Mouse (Mus musculus): ENCODE results near the gene Agpat3. TPM values are rescaled to one million over a fixed set of nuclear protein-coding genes. Genes with fewer than 3 reads are reported as not detected.
"Not testable (repeated sequence)": the region's sequence is repeated elsewhere in the genome, so short reads cannot be mapped to it uniquely, and the experiment has no call there.

Gene Agpat3
- polyA plus RNA-seq, 1 experiment from 2014 or later = 28.7 TPM

GRCm38 (mm10) chr10:78366195-78366834, 14.0 kb upstream of the Agpat3 start:
- no peak overlapping the region for H3K4me3 ChIP-seq (ENCODE audit: low read depth, low read length)
- H3K36me3 ChIP-seq (ENCODE audit: control insufficient read depth, insufficient read depth, low read length) = no peaks in the 10 kb centered on the region
- H3K9ac ChIP-seq (ENCODE audit: low read depth, low read length) = peak overlapping the region; percentile 20; the same call in 1 of the 2 replicates
- H3K27ac ChIP-seq (ENCODE audit: low read depth, low read length) = peak overlapping the region; percentile 87
- H3K4me1 ChIP-seq (replicated peaks; ENCODE audit: control insufficient read depth, insufficient read depth, low read length) = peaks cover 28% of the 10 kb centered on the region
- 31% methylated on average over 5 of the region's 5 CpGs for WGBS
- H3K27me3 ChIP-seq (replicated peaks; ENCODE audit: control insufficient read depth, insufficient read depth, low read length) = no peaks in the 10 kb centered on the region
- DNase-seq (ENCODE audit: low spot score) (no peak), ATAC-seq (replicated peaks; ENCODE audit: low FRiP score) (peak; percentile 48)
- H3K4me2 ChIP-seq = peak overlapping the region; percentile 49
- no peaks in the 10 kb centered on the region for H3K9me3 ChIP-seq (ENCODE audit: control insufficient read depth, low read length)

GRCm38 (mm10) chr10:78365555-78365954, 13.3 kb upstream of the Agpat3 start:
- H3K27me3 ChIP-seq (replicated peaks; ENCODE audit: control insufficient read depth, insufficient read depth, low read length) = no peaks in the 10 kb centered on the region
- no peak overlapping the region for H3K4me3 ChIP-seq (ENCODE audit: low read depth, low read length)
- H3K4me1 ChIP-seq (replicated peaks; ENCODE audit: control insufficient read depth, insufficient read depth, low read length) = peaks cover 28% of the 10 kb centered on the region
- DNase-seq (ENCODE audit: low spot score) (no peak), ATAC-seq (replicated peaks; ENCODE audit: low FRiP score) (no peak)
- no peaks in the 10 kb centered on the region for H3K9me3 ChIP-seq (ENCODE audit: control insufficient read depth, low read length)
- H3K36me3 ChIP-seq (ENCODE audit: control insufficient read depth, insufficient read depth, low read length) = no peaks in the 10 kb centered on the region
- no peak overlapping the region for H3K4me2 ChIP-seq
- WGBS = 68% methylated on average over 6 of the region's 6 CpGs
- no peak overlapping the region; the same call in 1 of the 2 replicates for H3K27ac ChIP-seq (ENCODE audit: low read depth, low read length)
- no peak overlapping the region for H3K9ac ChIP-seq (ENCODE audit: low read depth, low read length)

- Histone ChIP-seq H3K9me3 (ENCODE audit: control insufficient read depth, low read length) (no peaks in the 10 kb centered on the region), H3K4me2 (no peak overlapping the region), H3K27me3 (replicated peaks; ENCODE audit: control insufficient read depth, insufficient read depth, low read length) (no peaks in the 10 kb centered on the region), H3K36me3 (ENCODE audit: control insufficient read depth, insufficient read depth, low read length) (no peaks in the 10 kb centered on the region), H3K4me3 (ENCODE audit: low read depth, low read length) (no peak overlapping the region), H3K4me1 (replicated peaks; ENCODE audit: control insufficient read depth, insufficient read depth, low read length) (peaks cover 28% of the 10 kb centered on the region), H3K9ac (ENCODE audit: low read depth, low read length) (no peak overlapping the region), H3K27ac (ENCODE audit: low read depth, low read length) (no peak overlapping the region)
- 24% methylated on average over 2 of the region's 2 CpGs for WGBS
- ATAC-seq (replicated peaks; ENCODE audit: low FRiP score) (no peak), DNase-seq (ENCODE audit: low spot score) (no peak)
Observed at GRCm38 (mm10) chr10:78364106-78364505, 11.8 kb upstream of the Agpat3 start.

GRCm38 (mm10) chr10:78363366-78363765, 11.1 kb upstream of the Agpat3 start:
- no peak overlapping the region for H3K9ac ChIP-seq (ENCODE audit: low read depth, low read length)
- H3K27ac ChIP-seq (ENCODE audit: low read depth, low read length) = no peak overlapping the region
- ATAC-seq (replicated peaks; ENCODE audit: low FRiP score) (no peak), DNase-seq (ENCODE audit: low spot score) (no peak)
- H3K4me3 ChIP-seq (ENCODE audit: low read depth, low read length) = no peak overlapping the region
- H3K9me3 ChIP-seq (ENCODE audit: control insufficient read depth, low read length) = no peaks in the 10 kb centered on the region
- 86% methylated on average over 6 of the region's 6 CpGs for WGBS
- no peaks in the 10 kb centered on the region for H3K36me3 ChIP-seq (ENCODE audit: control insufficient read depth, insufficient read depth, low read length)
- no peak overlapping the region for H3K4me2 ChIP-seq
- H3K4me1 ChIP-seq (replicated peaks; ENCODE audit: control insufficient read depth, insufficient read depth, low read length) = peaks cover 23% of the 10 kb centered on the region
- H3K27me3 ChIP-seq (replicated peaks; ENCODE audit: control insufficient read depth, insufficient read depth, low read length) = no peaks in the 10 kb centered on the region

GRCm38 (mm10) chr10:78361951-78362350, 9.7 kb upstream of the Agpat3 start:
- Histone ChIP-seq H3K36me3 (ENCODE audit: control insufficient read depth, insufficient read depth, low read length) (no peaks in the 10 kb centered on the region), H3K4me2 (no peak overlapping the region), H3K9me3 (ENCODE audit: control insufficient read depth, low read length) (no peaks in the 10 kb centered on the region), H3K4me3 (ENCODE audit: low read depth, low read length) (no peak overlapping the region), H3K4me1 (replicated peaks; ENCODE audit: control insufficient read depth, insufficient read depth, low read length) (peaks cover 11% of the 10 kb centered on the region), H3K9ac (ENCODE audit: low read depth, low read length) (no peak overlapping the region), H3K27me3 (replicated peaks; ENCODE audit: control insufficient read depth, insufficient read depth, low read length) (no peaks in the 10 kb centered on the region), H3K27ac (ENCODE audit: low read depth, low read length) (no peak overlapping the region)
- 81% methylated on average over 2 of the region's 2 CpGs for WGBS
- ATAC-seq (replicated peaks; ENCODE audit: low FRiP score) (no peak), DNase-seq (ENCODE audit: low spot score) (no peak)

- no peak overlapping the region for H3K27ac ChIP-seq (ENCODE audit: low read depth, low read length)
- no peak overlapping the region for H3K9ac ChIP-seq (ENCODE audit: low read depth, low read length)
- no peaks in the 10 kb centered on the region for H3K27me3 ChIP-seq (replicated peaks; ENCODE audit: control insufficient read depth, insufficient read depth, low read length)
- no peak for DNase-seq (ENCODE audit: low spot score)
- ATAC-seq (replicated peaks; ENCODE audit: low FRiP score) = no peak
- H3K4me1 ChIP-seq (replicated peaks; ENCODE audit: control insufficient read depth, insufficient read depth, low read length) = no peaks in the 10 kb centered on the region
- H3K36me3 ChIP-seq (ENCODE audit: control insufficient read depth, insufficient read depth, low read length) = no peaks in the 10 kb centered on the region
- no peak overlapping the region for H3K4me3 ChIP-seq (ENCODE audit: low read depth, low read length)
- H3K4me2 ChIP-seq = no peak overlapping the region
- WGBS = 73% methylated on average over 3 of the region's 3 CpGs
- no peaks in the 10 kb centered on the region for H3K9me3 ChIP-seq (ENCODE audit: control insufficient read depth, low read length)
Observed at GRCm38 (mm10) chr10:78360290-78360711, 8.0 kb upstream of the Agpat3 start.

GRCm38 (mm10) chr10:78358999-78359398, 6.7 kb upstream of the Agpat3 start:
- H3K4me1 ChIP-seq (replicated peaks; ENCODE audit: control insufficient read depth, insufficient read depth, low read length); H3K4me3 ChIP-seq (ENCODE audit: low read depth, low read length); H3K36me3 ChIP-seq (ENCODE audit: control insufficient read depth, insufficient read depth, low read length); DNase-seq (ENCODE audit: low spot score); H3K27me3 ChIP-seq (replicated peaks; ENCODE audit: control insufficient read depth, insufficient read depth, low read length); H3K9me3 ChIP-seq (ENCODE audit: control insufficient read depth, low read length); H3K4me2 ChIP-seq; H3K27ac ChIP-seq (ENCODE audit: low read depth, low read length); H3K9ac ChIP-seq (ENCODE audit: low read depth, low read length); ATAC-seq (replicated peaks; ENCODE audit: low FRiP score): not testable (repeated sequence)
- 80% methylated on average over 3 of the region's 3 CpGs for WGBS

- 77% methylated on average over 4 of the region's 4 CpGs for WGBS
- Histone ChIP-seq H3K9me3 (ENCODE audit: control insufficient read depth, low read length) (no peaks in the 10 kb centered on the region), H3K27me3 (replicated peaks; ENCODE audit: control insufficient read depth, insufficient read depth, low read length) (peaks cover 6% of the 10 kb centered on the region), H3K9ac (ENCODE audit: low read depth, low read length) (no peak overlapping the region), H3K4me2 (no peak overlapping the region), H3K4me3 (ENCODE audit: low read depth, low read length) (no peak overlapping the region), H3K27ac (ENCODE audit: low read depth, low read length) (no peak overlapping the region), H3K4me1 (replicated peaks; ENCODE audit: control insufficient read depth, insufficient read depth, low read length) (no peaks in the 10 kb centered on the region), H3K36me3 (ENCODE audit: control insufficient read depth, insufficient read depth, low read length) (no peaks in the 10 kb centered on the region)
- DNase-seq (ENCODE audit: low spot score) (no peak), ATAC-seq (replicated peaks; ENCODE audit: low FRiP score) (no peak)
Observed at GRCm38 (mm10) chr10:78358266-78358665, 6.0 kb upstream of the Agpat3 start.

GRCm38 (mm10) chr10:78357742-78358141, 5.5 kb upstream of the Agpat3 start:
- H3K9me3 ChIP-seq (ENCODE audit: control insufficient read depth, low read length) = no peaks in the 10 kb centered on the region
- H3K27me3 ChIP-seq (replicated peaks; ENCODE audit: control insufficient read depth, insufficient read depth, low read length) = peaks cover 12% of the 10 kb centered on the region
- WGBS = 78% methylated on average over 5 of the region's 5 CpGs
- no peak overlapping the region for H3K4me3 ChIP-seq (ENCODE audit: low read depth, low read length)
- ATAC-seq (replicated peaks; ENCODE audit: low FRiP score) (no peak), DNase-seq (ENCODE audit: low spot score) (no peak)
- no peaks in the 10 kb centered on the region for H3K36me3 ChIP-seq (ENCODE audit: control insufficient read depth, insufficient read depth, low read length)
- no peak overlapping the region for H3K27ac ChIP-seq (ENCODE audit: low read depth, low read length)
- no peaks in the 10 kb centered on the region for H3K4me1 ChIP-seq (replicated peaks; ENCODE audit: control insufficient read depth, insufficient read depth, low read length)
- H3K4me2 ChIP-seq = no peak overlapping the region
- H3K9ac ChIP-seq (ENCODE audit: low read depth, low read length) = no peak overlapping the region

All from liver, embryonic 11.5 days (tissue).